Mouse (Mus musculus) liver, embryonic 13.5 days (tissue): ENCODE measurements around the gene Rhbg. TPM values are rescaled to one million over a fixed set of nuclear protein-coding genes. Genes with fewer than 3 reads are reported as not detected.
A peak's percentile ranks its signal among the peaks of the same experiment; 100 is the strongest.
"Not testable (repeated sequence)": the region's sequence is repeated elsewhere in the genome, so short reads cannot be mapped to it uniquely, and the experiment has no call there.

ENCODE experiments used
- ATAC-seq: fragments of 200-750 bp; cut with Nextera tagmentation; 2 replicates; pipeline ENCODE4 v1.8.0; 2017; ENCODE audit warnings: low read depth, mild to moderate bottlenecking, moderate number of reproducible peaks, moderate library complexity
- DNase-seq: peaks from one replicate; pipeline ENCODE4 v3.0.0; 2022
- H3K27ac ChIP-seq: fragments of 300-500 bp; sonication (generic); 2 replicates; pipeline ENCODE4 v1.5.1; 2015; ENCODE audit warnings: moderate library complexity, mild to moderate bottlenecking, inconsistent platforms
- H3K27me3 ChIP-seq: fragments of 300-500 bp; sonication (generic); 2 replicates; pipeline ENCODE4 v1.6.1; 2015; ENCODE audit warnings: mild to moderate bottlenecking, inconsistent platforms
- H3K36me3 ChIP-seq: fragments of 300-500 bp; sonication (generic); 2 replicates; pipeline ENCODE4 v1.6.1; 2015; ENCODE audit warnings: mild to moderate bottlenecking, inconsistent platforms
- H3K4me1 ChIP-seq: fragments of 300-500 bp; sonication (generic); replicated peaks from 2 replicates; pipeline ENCODE4 v1.6.1; 2015; ENCODE audit warnings: inconsistent platforms
- H3K4me2 ChIP-seq: fragments of 300-500 bp; sonication (generic); 2 replicates; pipeline ENCODE4 v1.6.1; 2015; ENCODE audit warnings: inconsistent platforms, mild to moderate bottlenecking, moderate library complexity
- H3K4me3 ChIP-seq: fragments of 300-500 bp; sonication (generic); replicated peaks from 2 replicates; pipeline ENCODE4 v1.5.1; 2015; ENCODE audit warnings: mild to moderate bottlenecking, inconsistent platforms
- H3K9ac ChIP-seq: fragments of 300-500 bp; sonication (generic); 2 replicates; pipeline ENCODE4 v1.6.1; 2015; ENCODE audit warnings: mild to moderate bottlenecking, inconsistent platforms
- H3K9me3 ChIP-seq: fragments of 300-500 bp; sonication (generic); replicated peaks from 2 replicates; pipeline ENCODE4 v1.6.1; 2016; ENCODE audit warnings: inconsistent platforms
- WGBS: fragments of 180-500 bp; shearing (Covaris S2); methylation state at CpG from one replicate; pipeline ENCODE4 v1.1.7; 2015; ENCODE audit not compliant: insufficient replicate concordance; 5-methylcytosine and 5-hydroxymethylcytosine counted together
- polyA plus RNA-seq: library from polyadenylated mRNA; unstranded; fragments of >200 nt; fragmentation: Nextera tagmentation; extraction: Ambion mirVana; gene quantifications from 2 replicates; pipeline ENCODE4 v1.2.1, GENCODE M21; 2015

Rhbg gene
- polyA plus RNA-seq: 14.7 and 15.4 TPM in 2 replicates

DNA sequence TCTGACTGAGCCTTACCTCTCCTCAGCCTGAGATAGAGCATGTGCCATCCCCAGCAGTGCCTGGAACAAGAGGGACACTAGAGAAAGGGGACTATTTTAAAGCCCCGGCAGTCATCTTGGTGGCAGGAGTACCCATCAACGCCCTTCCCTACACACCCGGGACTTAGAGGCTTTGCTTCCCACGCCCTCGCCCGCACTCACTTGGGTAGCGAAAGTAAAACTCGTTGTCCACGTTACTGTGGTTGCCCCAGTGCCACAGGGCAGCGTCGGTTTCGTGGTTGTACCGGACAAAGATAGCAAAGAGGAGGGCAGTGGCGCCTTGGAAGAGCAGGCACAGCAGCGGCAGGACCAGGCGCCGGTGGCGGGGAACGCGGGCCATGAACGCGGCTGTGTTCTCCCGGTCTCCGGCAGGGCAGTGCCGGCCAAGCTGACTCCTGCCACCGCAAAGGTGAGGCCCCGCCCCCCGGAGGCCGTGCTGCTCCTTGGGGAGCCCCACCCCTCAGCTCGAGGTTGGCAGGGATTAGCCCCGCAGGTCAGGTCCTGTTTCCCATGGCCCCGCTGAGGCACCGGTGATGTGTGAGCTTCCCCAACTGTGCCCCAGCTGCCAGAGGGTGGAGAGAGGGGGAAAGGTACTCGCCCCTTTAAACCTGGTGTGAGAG lies at the start of gene Rhbg:
Rhbg (minus strand) TSS at position 442 of the 659 bp plus-strand sequence.
- Histone ChIP-seq H3K27ac (no peak within 1 kb of the TSS), H3K9me3 (no peaks in the 10 kb centered on the region), H3K4me1 (peaks cover 17% of the 10 kb centered on the region), H3K9ac (peak within 1 kb of the TSS; percentile 46), H3K27me3 (peaks cover 62% of the 10 kb centered on the region), H3K4me3 (peak within 1 kb of the TSS; percentile 55), H3K36me3 (no peaks in the 10 kb centered on the region), H3K4me2 (peak within 1 kb of the TSS; percentile 60)
- 2% methylated on average over 34 of the region's 34 CpGs for WGBS
- 0 out of 2 replicates have a peak, but pooled peaks have one; percentile 10 for ATAC-seq
- no peak for DNase-seq

DNA sequence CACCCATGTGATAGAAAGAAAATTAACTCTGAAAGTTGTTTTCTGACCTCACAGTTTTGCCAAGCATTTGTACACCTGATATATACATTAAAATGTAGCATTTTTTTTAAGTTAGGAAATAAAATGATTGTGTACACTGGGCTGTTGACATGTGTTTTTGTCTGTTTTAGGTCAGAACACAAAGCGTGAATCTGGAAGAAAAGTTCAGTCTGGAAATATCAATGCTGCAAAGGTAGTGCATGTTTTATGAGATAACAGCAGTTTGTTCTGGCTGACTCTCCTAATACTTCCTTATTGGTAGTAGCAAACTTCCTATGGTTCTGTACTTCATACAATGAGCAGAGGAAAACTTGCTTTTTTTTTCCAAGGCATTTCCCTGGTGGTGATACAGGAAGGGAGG lies 44.7 kb upstream of the Rhbg start:
- peak overlapping the region; percentile 82 for H3K4me2 ChIP-seq
- peaks cover 48% of the 10 kb centered on the region for H3K36me3 ChIP-seq
- 0 out of 2 replicates have a peak overlapping the region, but pooled peaks have one; percentile 14 for H3K9ac ChIP-seq
- 29% methylated on average over 1 of the region's 1 CpGs for WGBS
- no peaks in the 10 kb centered on the region for H3K27me3 ChIP-seq
- H3K4me3 ChIP-seq: peak overlapping the region; percentile 89; the same call in 1 of the 2 replicates
- ATAC-seq (no peak), DNase-seq (no peak)
- no peak overlapping the region for H3K27ac ChIP-seq
- H3K9me3 ChIP-seq: no peaks in the 10 kb centered on the region
- peaks cover 31% of the 10 kb centered on the region for H3K4me1 ChIP-seq

DNA sequence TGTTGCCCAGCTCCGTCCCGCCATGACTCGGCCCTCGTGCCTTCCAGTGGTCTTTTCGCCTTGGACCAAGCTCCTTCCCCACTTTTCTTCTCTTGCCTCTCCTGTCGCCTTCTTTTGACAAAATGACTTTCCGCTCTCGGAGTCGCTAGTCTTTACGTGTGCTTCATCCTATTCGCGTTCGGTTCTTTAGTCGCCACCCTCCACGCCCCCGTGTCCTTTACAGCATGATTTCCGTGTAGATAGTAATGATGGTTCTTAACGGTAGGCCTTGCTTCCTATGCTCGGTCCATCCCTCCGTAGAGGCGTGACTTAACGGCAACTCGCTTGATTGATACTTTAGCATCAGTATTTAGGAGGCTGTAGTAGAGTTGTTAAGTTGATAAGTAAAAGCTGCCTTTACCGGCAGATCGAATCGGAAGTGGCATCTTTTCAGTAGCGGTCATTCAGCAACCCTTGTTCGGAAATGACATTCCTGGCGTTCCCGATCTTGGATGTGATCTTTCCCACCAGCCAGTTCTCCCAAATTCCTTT lies 42.9 kb upstream of the Rhbg start:
- peak overlapping the region; percentile 93 for H3K27ac ChIP-seq
- peak overlapping the region; percentile 90 for H3K9ac ChIP-seq
- no peaks in the 10 kb centered on the region for H3K27me3 ChIP-seq
- peak overlapping the region; percentile 82 for H3K4me2 ChIP-seq
- DNase-seq (no peak), ATAC-seq (no peak)
- H3K4me1 ChIP-seq: peaks cover 31% of the 10 kb centered on the region
- no peaks in the 10 kb centered on the region for H3K9me3 ChIP-seq
- peak overlapping the region; percentile 89 for H3K4me3 ChIP-seq
- WGBS: under 1% methylated on average over 30 of the region's 30 CpGs
- peaks cover 36% of the 10 kb centered on the region for H3K36me3 ChIP-seq

DNA sequence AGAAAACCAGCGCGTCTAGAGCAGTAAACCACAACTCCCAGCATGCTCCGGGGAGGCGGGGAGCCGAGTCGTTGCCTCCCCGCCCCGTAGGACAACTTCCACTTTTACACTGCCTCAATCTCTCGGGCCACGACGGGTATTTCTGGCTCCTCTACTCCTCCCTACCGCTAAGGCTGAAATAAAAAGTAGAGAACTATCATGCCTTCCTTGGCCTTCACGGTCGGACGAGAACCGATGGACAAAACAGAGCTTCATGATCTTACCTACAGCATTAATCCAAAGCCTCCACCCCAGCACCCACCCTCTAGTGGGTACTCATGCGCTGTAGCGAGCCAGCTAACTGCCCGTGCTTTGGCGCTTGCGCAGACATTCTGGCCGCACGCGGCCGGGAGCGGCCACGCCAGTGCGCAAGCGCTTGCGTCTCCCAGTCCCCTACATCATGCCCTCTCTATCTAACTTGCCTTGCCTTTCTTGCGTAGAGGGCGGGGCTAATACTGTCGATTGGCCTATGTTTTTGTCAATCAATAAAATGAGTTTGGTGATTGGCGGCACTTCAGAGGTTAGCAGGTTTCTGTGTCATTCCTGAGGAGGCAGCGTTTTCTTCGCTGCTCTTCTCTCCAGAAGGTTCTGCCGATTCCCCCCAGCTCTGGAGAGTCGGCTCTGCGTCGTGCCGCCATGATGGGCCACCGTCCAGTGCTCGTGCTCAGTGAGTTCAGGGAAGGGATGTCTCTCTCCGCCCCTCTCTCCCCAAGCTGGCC lies 42.2 kb upstream of the Rhbg start, which contains the start of the genes Tsacc and Cct3:
Tsacc (minus strand) TSS at position 439 of the 758 bp plus-strand sequence.
Cct3 (plus strand) TSS at position 556 of the 758 bp plus-strand sequence.
- WGBS: 0% methylated on average over 44 of the region's 44 CpGs
- ATAC-seq: peak; percentile 98

DNA sequence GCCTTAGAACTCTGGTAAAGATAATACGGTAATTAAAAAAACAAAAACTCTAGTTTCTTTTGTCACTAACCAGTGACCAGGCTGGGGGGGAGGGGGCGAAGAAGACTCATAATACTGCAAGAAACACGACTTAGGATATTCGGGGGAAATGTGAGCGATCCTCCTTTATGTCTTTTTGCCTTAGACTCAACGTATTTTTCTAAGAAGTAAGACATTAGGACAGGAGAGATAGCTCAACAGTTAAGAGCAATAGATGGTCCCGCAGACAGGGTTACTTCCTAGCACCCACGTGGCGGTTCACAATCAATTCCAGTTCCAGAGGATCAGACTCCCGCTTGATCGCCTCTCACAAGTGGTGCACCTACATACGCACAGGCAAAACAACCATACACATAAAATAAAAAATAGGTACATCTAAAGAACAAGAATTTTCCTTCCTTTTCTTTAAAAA lies 41.6 kb upstream of the Rhbg start:
- H3K4me1 ChIP-seq: peaks cover 31% of the 10 kb centered on the region
- peak overlapping the region; percentile 95 for H3K27ac ChIP-seq
- H3K36me3 ChIP-seq: peaks cover 23% of the 10 kb centered on the region
- peak overlapping the region; percentile 85 for H3K4me2 ChIP-seq
- peak overlapping the region; percentile 77 for H3K9ac ChIP-seq
- no peak for ATAC-seq
- WGBS: under 1% methylated on average over 12 of the region's 12 CpGs
- no peaks in the 10 kb centered on the region for H3K27me3 ChIP-seq
- no peak for DNase-seq
- H3K9me3 ChIP-seq: no peaks in the 10 kb centered on the region
- peak overlapping the region; percentile 89 for H3K4me3 ChIP-seq

More for the DNA sequence above, 42.2 kb upstream of the Rhbg start, which contains the start of the genes Tsacc and Cct3:
- Histone ChIP-seq H3K27me3 (no peaks in the 10 kb centered on the region), H3K9ac (peak within 1 kb of the TSS; percentile 90), H3K4me3 (peak within 1 kb of the TSS; percentile 89), H3K4me2 (peak within 1 kb of the TSS; percentile 85), H3K9me3 (no peaks in the 10 kb centered on the region), H3K36me3 (peaks cover 29% of the 10 kb centered on the region), H3K4me1 (peaks cover 31% of the 10 kb centered on the region), H3K27ac (peak within 1 kb of the TSS; percentile 95)
- DNase-seq: peak; percentile 93

DNA sequence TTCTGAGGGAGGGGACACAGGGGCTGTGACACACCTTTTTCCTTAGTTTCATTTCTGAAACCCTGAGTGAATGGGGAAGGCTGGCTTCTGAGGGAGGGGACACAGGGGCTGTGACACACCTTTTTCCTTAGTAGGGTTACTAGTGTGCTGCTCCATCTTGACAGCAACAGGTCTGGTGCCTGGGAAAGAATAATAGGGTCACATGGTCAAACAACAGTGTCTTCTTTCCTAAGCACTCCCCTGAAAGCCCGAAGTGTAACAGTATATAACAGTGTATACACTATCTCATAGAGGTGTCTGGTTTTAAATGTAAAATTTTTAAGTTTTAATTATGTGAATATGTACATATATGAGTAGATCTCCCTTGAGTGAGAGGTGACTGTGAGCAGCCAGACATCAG lies 40.8 kb upstream of the Rhbg start:
- Histone ChIP-seq H3K4me1 (peaks cover 31% of the 10 kb centered on the region), H3K4me3 (peak overlapping the region; percentile 89), H3K4me2 (peak overlapping the region; percentile 85), H3K9ac (peak overlapping the region; percentile 77), H3K27ac (peak overlapping the region; percentile 95), H3K36me3 (peaks cover 15% of the 10 kb centered on the region)
- DNase-seq, H3K27me3 ChIP-seq, ATAC-seq, H3K9me3 ChIP-seq: not testable (repeated sequence)
- 53% methylated on average over 1 of the region's 1 CpGs for WGBS

DNA sequence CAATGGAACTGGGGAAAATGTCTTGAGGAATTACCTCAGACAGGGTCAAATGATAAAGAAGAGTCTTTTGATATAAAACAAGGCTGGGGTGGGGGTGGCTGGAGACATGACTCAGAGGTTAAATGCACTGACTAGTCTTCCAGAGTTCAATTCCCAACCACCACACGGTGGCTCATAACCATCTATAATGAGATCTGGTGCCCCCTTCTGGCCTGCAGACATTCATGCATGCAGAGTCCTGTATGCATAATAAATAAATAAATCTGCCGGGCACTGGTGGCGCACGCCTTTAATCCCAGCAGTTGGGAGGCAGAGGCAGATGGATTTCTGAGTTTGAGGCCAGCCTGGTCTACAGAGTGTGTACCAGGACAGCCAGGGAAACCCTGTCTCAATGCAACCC lies 37.5 kb upstream of the Rhbg start:
- ATAC-seq (no peak), DNase-seq (peak; percentile 17)
- H3K36me3 ChIP-seq: 0 out of 2 replicates have a peak, but pooled peaks cover 4% of the 10 kb centered on the region
- WGBS: 32% methylated on average over 4 of the region's 4 CpGs
- H3K4me2 ChIP-seq: no peak overlapping the region
- H3K9me3 ChIP-seq: no peaks in the 10 kb centered on the region
- H3K27me3 ChIP-seq: no peaks in the 10 kb centered on the region
- no peak overlapping the region for H3K4me3 ChIP-seq
- H3K27ac ChIP-seq: no peak overlapping the region
- H3K9ac ChIP-seq: no peak overlapping the region
- H3K4me1 ChIP-seq: peaks cover 10% of the 10 kb centered on the region

DNA sequence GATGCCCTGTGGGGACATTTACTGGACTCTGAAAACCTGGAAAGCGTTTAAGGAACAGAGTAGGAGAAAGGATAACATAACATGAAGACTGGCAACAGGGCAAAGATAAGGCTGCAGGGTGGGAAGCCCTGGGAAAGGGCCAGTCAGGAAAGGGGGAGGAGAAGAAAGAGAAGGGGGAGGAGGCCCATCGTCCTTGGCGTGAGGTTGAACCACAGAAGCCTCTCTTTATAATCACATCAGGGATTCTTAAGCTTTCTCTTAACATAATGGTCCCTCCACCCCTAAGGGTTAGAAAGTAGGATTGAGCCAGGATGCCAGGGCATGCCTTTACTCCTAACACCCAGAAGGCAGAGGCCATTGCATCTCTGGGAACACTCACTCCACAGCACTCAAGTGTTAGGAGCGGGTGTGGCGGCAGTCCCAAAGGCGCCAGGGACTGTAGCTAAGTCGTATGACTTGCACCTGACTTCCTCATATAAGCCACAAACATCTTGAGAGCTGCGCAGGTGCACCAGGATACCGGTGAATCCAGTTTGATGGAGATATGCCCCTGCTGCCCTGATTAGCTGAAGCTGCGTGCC lies 33.7 kb upstream of the Rhbg start:
- H3K4me2 ChIP-seq, H3K36me3 ChIP-seq, ATAC-seq, H3K4me1 ChIP-seq, H3K27ac ChIP-seq, H3K9me3 ChIP-seq, DNase-seq, H3K27me3 ChIP-seq, H3K9ac ChIP-seq, H3K4me3 ChIP-seq: not testable (repeated sequence)
- WGBS: 75% methylated on average over 8 of the region's 10 CpGs

DNA sequence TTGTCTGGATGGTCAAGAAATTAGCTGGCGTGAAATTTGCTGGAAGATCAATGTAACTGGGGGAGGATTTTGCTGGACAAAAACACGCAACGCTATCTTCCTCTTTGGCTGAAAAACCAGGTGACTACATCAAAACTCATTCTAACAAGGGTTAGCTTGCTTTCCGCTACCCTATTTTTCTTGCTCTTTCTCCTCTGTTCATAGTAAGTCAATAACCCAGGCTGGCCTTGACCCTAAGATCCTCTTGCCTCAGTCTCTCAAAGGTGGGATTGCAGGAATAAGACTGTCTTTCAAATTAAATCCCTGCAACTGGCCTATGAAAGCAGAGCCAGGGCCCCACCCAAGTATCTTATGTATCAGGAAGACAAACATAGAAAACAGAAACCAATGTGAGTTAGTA lies 32.6 kb upstream of the Rhbg start, which contains the start of gene Gm38392:
Gm38392 (minus strand) TSS at position 101 of the 400 bp plus-strand sequence.
- Histone ChIP-seq H3K27ac (no peak within 1 kb of the TSS), H3K9me3 (no peaks in the 10 kb centered on the region), H3K4me2 (no peak within 1 kb of the TSS), H3K36me3 (0 out of 2 replicates have a peak, but pooled peaks cover 2% of the 10 kb centered on the region), H3K4me1 (no peaks in the 10 kb centered on the region), H3K27me3 (no peaks in the 10 kb centered on the region), H3K9ac (no peak within 1 kb of the TSS), H3K4me3 (no peak within 1 kb of the TSS)
- ATAC-seq (no peak), DNase-seq (no peak)
- 91% methylated on average over 4 of the region's 4 CpGs for WGBS

DNA sequence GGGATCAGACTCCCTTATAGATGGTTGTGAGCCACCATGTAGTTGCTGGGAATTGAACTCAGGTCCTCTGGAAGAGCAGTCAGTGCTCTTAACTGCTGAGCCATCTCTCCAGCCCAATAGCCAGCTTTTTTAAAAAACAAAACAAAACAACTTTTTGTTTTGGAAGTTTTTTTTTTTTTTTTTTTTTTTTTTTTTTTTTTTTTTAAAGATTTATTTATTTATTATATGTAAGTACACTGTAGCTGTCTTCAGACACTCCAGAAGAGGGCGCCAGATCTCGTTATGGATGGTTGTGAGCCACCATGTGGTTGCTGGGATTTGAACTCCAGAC lies 31.0 kb upstream of the Rhbg start:
- ATAC-seq, DNase-seq: not testable (repeated sequence)
- WGBS: no CpG with 5 or more reads among the region's 2 CpGs

More for the DNA sequence above, 31.0 kb upstream of the Rhbg start:
- H3K9me3 ChIP-seq, H3K4me1 ChIP-seq, H3K27me3 ChIP-seq, H3K4me2 ChIP-seq, H3K9ac ChIP-seq, H3K4me3 ChIP-seq, H3K27ac ChIP-seq, H3K36me3 ChIP-seq: not testable (repeated sequence)
